Mouse (Mus musculus): ENCODE results near the gene Cbln1. TPM values are rescaled to one million over a fixed set of nuclear protein-coding genes. Genes with fewer than 3 reads are reported as not detected.

Cbln1 gene
- total RNA-seq, 2 experiments from 2014 or later: 7.6 to 14.2 TPM

DNA sequence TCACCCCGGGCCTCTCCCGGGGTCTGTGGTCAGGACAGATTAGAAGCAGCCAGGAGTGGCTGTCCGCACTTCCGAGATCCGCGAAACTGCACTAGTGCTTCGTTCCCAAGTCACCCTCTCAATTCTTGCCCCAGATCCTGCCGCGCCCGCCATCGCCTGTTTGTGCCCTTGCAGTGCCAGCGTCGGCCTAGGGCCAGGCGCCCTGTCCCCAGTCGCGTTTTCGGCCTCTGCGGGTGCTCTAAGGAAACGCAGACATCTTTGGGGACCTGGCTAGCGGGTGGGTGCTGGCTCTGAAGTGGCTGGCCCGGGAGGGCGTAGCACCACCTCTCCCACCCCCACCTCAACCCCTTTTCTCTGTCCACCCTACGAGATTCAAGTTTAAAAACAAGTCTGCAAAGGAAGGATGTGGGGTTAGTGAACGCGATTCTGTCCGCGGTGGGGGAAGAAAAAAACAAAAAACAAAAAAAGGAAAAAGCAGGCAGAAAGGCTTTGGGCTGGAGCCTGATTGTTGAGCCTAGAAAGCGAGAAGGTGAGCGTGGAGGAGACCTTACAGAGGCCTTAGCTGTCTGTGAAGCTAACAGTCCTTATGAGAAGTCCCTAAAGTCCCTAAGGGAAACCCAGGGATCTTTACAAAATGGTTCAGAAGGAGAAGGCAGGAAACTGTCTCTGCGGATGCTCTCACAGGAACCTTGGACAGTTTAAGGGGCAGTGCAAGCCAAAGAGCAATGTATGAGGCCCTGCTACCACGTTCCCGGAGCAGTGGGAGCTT lies 1.4 kb downstream of the Cbln1 start:
- intact Hi-C loops (cut with DNase I): loop anchor here (5.0 kb wide), 2 partner anchors 66 to 539 kb away; no protein-coding TSS in a partner anchor
- DNase-seq (ENCODE audit: low spot score in 2 of 2): no peak

DNA sequence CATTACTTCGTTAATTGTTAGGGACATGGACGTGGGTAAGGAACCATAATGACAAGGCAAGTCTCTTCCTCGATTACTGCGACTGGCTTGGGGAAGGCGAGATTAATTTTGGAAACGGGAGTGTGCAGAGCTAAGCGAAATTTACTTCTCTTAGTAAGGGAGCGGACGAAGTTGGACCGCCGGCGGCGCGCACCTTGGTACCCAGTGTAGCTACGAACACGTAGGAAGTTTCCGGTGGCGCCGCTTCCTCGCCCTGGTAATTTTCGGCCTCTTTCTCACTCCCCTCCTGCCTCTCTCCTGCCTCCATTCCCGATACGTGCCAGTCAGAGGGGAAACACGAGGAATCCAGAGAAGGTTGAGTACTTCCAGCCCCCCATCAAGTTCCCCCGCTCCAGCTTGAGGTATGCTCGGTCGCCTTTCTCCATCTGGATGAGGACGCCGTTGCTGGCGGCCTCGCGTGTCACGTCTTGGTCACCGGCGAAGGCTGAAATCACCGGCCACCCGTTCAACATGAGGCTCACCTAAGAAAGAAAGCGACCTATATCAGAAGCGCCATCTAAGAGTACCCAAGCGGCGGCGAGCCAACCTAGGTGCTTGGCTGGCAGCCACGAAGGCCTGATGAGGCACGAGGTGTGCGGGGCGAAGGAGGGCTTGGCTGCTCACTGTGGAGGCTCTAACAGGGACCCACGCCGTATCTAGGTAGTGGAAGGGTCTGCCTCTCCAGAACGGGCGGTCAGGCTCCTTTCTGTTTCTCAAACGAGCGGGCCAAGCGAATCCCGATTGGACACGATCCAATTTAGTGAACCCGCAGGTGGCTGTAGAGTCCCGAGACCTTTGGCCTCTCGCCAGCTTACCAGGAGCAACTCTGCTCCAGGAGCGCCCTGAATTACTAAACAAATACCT lies 2.2 kb downstream of the Cbln1 start:
- intact Hi-C loops (cut with DNase I): loop anchor here (5.0 kb wide), 2 partner anchors 67 to 538 kb away; no protein-coding TSS in a partner anchor
- peak in 1 of 2 experiments; percentile 8 for DNase-seq (ENCODE audit: low spot score in 2 of 2)

DNA sequence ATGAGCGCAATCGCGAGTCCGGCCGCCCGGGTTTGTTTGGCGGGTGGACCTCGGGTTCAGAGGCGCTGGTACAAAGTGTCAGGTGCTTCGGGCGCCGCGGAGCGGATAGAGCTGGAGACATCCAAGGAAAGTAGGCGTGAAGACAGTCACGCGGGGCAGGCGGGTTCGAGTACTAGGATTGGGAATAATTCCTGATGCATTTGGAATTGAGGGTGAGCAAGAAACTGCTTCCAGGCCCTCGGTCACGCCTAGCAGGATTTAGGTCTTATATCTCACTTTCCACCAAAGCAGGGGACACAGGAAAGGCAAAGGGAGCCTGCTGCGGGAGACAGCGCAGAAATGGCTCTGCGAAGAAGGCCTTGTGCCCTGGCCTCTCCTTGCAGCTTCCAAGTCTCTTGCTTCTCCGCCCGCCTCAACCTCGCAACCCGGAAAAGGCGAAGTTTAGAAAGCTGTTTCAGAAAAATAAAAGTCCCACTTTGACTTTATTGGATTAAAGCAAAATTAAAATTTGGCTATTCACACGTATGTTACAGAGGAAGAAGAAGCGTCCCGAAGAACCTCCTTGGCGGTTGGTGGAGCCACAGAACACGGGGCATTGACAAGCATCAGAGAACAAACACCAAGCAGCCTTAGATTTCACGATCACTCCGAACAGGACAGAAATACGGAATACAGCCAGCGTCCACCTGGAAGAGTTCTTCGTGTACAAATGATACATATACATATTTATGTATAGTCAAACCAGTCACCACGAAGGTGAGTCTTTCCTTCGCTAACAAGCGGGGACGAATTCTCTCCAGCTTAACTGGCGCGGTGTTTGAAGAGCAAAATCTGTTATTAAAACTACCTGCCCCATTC lies 3.2 kb downstream of the Cbln1 start:
- no peak for DNase-seq (ENCODE audit: low spot score in 2 of 2)
- intact Hi-C loops (cut with DNase I): no loop called here

DNA sequence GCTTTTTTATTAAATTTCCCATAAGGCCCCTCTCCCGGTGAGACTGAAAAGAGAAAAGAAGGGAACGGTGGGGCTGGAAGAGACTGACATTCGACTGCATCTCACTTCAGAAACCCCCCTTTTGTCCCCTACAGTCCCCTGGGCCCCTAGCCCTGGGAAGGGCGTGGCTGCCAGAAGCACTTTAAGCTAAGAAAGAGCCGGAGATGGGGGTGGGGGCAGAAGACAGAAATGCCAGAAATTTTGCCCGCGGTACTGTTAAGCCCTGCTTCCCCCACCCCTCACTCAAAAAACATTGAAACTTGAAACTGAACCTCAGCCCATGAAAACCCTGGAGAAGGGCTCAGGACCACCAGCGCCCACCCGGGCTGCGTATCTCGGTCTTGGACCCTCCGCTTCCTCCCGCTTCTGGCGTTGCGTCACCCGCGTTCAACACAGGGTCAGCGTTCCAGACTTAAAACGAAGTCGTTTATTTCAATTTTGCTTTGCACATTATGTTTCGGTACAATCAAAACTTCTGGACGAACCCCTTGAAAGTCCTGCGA lies 3.9 kb downstream of the Cbln1 start:
- DNase-seq (ENCODE audit: low spot score in 2 of 2): no peak
- intact Hi-C loops (cut with DNase I): no loop called here

DNA sequence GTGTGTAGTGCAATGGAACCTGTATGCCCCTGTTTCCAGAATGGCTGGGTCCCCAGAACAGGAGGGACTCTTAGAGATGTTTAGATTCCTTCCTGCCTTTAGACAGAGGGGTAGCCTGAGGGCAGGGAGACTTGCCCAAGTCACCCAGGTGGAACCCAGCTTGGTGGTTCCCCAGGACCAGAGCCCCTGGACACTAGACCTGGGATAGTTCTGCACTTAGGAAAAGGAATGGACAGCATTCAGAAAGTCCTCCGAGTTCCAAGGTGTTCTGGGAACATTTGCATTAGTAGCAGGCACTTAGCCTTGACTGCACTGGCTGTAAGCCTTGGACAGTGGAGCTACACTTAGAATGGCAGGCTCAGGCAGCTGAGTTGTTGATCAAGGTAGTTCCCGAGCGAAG lies 4.5 kb downstream of the Cbln1 start:
- DNase-seq (ENCODE audit: low spot score in 2 of 2): no peak
- intact Hi-C loops (cut with DNase I): no loop called here

DNA sequence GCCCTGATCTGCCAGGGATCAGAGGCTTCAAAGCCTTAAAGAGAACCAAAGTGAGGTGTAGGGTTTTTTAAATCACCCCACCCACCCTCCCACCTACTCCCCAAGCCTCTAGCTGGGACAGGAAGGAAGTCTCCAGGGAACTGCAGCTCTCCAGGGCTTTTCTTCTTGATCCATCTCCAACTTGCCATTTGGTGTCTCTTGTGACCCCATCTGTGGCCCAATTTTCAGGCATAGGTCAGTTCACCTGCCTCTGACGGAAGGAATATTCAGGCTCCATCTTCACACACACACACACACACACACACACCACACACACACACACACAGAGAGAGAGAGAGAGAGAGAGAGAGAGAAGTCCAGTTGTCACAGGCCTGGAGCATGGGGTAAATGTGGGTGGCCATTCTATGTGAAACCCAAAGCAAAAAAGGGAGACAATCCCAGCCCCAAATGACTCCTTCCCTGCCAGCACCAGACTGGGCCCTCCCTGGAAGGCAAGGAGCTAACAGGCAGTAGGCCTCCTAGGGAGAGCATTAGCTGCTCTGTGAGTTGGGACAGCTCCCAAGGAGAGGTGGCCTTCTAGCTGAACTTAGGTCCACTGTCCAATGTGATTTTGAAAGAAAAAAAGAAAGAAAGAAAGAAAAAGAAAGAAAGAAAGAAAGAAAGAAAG lies 5.3 kb downstream of the Cbln1 start:
- intact Hi-C loops (cut with DNase I): no loop called here
- DNase-seq (ENCODE audit: low spot score in 2 of 2): no peak

DNA sequence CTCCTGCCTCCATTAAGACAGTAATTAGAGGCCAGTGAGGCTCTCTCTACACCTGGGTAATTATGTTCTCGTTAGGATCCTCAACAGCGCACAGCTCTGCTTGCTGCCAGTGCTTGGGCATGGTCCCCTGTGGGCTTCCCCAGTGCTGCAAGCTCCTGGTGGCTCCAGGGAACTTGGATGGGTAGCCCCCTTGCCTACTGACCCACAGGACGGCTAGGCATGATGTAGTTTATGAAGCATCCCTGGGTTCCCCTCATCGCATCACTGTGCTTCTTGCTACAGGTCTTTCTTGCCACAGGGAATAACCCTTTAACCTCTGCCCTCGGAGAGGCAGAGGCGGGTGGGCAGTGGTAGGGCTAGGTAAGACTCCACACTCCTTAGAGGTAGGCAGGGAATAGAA lies 6.1 kb downstream of the Cbln1 start:
- intact Hi-C loops (cut with DNase I): no loop called here
- no peak for DNase-seq (ENCODE audit: low spot score in 2 of 2)

DNA sequence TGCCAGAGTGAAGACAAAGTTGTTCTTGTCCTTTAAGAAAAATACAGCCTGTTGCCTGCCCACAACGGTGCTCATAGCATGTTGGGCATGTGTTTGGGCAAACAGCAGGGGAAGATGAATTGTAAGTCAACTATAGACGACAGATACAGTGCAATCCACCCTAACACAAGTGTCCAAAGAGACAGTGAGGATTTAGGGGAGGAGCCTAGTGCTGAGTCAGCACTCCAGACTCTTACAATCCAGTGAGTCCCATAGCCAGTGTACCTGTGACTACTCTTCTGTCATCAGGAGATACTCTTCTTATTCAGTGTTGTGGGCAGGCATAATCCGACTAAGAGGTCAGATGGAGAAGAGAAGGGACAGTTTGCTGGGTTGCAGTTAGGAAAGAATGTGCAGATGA lies 8.0 kb downstream of the Cbln1 start:
- DNase-seq (ENCODE audit: low spot score in 2 of 2): no peak
- intact Hi-C loops (cut with DNase I): no loop called here

DNA sequence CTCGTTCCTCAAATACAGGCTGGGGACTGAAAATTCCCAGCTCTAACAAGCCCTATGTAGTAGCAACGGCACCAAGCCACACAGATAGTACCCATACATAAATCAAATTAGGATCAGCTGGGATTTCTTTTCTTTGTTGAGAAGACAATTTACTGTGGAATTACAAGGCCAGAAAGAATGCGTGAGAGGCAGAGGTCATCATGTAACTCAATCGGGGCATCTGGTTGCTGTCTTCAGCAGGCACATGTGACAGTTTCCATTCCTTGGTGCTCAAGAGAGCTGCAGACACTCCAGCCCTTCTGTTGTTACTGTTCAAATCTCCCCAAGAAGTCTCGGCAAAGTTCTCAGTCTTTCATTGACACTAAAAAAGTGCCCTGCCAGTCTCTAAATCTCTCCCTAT lies 10.6 kb downstream of the Cbln1 start:
- intact Hi-C loops (cut with DNase I): no loop called here
- DNase-seq (ENCODE audit: low spot score in 2 of 2): no peak

DNA sequence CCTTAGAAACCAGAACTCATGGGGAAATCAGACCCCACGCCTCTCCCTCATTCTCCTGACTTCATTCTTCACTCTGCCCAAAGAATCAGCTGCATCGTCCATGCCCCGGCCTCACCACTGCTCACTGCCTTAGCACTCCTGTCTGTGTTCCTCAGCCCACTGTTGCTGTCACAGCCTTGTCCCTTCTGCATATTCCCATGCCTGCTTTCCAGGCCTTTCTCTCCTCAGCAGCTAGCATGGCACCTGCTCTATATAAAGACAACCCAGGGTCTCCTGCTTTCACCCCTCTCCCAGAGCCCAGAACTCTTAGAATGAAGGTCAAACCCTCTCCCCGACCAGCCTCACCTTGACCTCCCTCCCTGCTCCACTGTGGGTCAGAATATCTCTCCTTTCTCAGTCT lies 15.5 kb downstream of the Cbln1 start:
- intact Hi-C loops (cut with DNase I): no loop called here
- DNase-seq (ENCODE audit: low spot score in 2 of 2): no peak

DNA sequence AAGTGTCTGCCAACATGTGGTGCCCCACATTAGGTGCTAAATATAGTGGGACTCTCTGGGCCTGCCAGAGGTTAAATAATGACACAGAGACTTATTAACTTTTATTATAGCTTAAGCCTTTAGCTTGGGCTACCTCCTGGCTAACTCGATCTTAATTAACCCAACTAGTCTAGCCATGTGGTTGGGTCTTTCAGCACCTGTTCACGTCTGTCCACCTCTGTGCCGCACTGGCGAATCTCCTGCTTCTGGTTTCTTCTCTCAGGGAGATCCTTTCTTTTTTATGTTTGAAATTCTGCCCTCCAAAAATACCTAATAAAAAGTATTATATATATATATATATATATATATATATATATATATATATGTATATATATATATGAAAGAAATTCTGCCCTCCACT lies 19.6 kb downstream of the Cbln1 start:
- intact Hi-C loops (cut with DNase I): no loop called here

DNA sequence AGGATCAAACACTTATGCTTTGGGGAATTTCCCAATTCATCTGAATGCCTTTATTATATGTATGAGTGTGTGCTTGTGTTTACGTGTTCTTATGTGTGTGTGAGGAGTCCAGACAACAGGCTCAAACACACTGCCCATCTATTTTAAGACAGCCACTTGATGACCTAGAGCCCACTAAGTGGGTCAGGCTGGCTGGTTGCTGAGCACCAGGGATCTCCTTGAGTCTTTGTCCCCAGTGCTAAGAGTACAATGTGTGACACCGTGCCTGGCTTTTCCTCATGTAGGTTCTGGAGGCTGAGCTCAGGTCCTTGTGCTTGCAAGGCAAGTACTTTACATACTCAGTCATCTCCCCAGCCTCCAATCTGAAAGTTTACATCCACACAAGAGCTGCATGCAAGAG lies 20.7 kb downstream of the Cbln1 start:
- intact Hi-C loops (cut with DNase I): no loop called here
- no peak for DNase-seq (ENCODE audit: low spot score in 2 of 2)

More for the DNA sequence above, 19.6 kb downstream of the Cbln1 start:
- no peak for DNase-seq (ENCODE audit: low spot score in 2 of 2)

DNA sequence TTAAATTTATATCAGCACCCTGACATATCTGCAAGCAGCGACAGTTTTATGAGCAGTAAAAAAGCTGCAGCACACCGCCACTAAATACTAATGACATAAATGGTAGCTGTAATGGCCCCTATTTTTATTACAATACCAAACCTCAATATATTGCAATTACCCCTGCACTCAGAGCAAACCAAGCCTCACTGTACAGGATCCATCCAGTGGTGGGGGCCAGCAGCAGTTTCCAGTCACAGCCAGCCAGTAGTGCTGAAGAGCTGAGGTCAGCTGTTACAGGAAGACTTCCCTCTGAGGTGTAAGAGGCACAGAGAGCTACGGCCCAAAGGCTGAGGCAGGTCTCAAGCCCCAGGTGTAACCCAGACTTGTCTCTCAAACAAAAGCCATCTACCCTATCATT lies 37.8 kb downstream of the Cbln1 start:
- intact Hi-C loops (cut with DNase I): no loop called here

DNA sequence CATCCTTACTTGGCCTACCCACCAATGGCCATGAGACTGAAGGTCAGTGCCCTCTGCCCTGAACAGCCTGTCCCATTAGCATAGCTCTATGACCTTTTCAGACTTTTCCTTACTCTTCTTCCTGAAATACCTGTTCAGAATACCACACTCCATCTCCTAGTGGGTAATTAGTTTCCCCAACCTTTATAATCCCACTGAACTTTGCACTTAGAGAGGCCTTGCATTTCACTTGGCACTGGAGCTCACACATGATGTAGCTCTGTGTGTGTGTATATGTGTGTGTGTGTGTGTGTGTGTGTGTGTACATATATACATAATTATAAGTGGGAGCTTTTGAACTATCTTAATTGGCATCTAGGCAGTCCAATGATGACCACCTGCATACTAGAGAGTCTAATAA lies 45.2 kb downstream of the Cbln1 start:
- intact Hi-C loops (cut with DNase I): no loop called here
- no peak for DNase-seq (ENCODE audit: low spot score in 2 of 2)

More for the DNA sequence above, 37.8 kb downstream of the Cbln1 start:
- no peak for DNase-seq (ENCODE audit: low spot score in 2 of 2)

DNA sequence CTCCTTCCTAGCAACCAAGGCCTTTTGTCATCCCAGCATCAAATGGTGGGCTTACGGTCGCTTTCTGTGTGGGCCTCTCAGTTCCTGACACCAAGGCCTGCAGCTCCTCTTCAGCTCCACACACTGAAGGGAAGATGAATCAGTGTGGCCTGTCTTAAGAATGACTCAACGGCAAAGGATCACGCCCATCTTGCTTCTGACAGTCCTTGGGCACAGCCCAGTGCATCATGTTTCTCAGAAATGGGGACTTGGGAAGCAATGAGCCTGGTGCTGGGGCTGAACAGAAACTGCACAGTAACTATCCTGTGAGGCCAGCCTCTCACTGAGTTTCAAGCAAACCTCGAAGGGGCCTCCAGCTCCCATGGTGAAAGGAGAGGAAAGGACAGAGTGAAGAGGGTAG lies 47.7 kb downstream of the Cbln1 start:
- no peak for DNase-seq (ENCODE audit: low spot score in 2 of 2)
- intact Hi-C loops (cut with DNase I): no loop called here

DNA sequence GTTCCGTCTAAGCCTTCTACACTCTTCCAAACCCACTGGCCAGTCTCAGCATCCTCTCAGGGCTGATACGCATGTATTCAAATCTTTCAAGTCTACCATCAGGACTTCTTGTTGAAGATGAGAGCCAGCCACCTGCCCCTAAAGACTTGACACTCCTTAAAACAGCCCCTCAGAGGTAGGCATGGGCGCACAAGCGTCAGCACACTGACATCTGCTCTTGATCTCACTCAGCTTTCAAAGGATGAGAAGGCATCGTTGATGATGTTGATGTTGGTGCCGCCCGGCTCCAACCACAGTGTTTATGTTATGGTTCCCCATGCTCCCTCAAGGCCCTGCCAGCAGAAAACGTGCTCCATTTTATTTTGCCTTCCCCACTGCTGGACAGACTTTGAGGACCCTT lies 50.7 kb downstream of the Cbln1 start:
- DNase-seq (ENCODE audit: low spot score in 2 of 2): no peak
- intact Hi-C loops (cut with DNase I): no loop called here
